Mouse (Mus musculus): ENCODE data around the gene Epha7. TPM values are rescaled to one million over a fixed set of nuclear protein-coding genes. Genes with fewer than 3 reads are reported as not detected.

Gene Epha7
- total and polyA plus RNA-seq, 3 experiments = not detected

DNA sequence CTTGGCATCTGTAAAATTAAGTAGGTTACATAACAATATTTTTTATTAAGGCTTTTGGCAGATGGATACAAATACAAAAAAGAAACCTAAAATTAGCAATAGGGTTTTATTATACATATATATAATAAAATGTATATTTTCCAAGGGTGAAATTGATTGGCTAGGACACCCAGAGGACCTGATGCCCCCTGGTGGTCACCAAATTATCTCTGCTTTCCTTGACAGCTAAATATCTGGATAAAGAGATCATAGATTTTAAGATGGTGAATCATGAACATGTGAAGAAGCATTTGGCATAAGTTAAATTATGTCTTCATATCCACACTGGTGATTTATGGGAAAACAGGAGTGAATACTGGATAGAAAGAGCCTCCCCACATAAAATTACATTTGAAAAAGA, 4.1 kb upstream of the Epha7 start:
- Histone ChIP-seq H3K79me2 (replicated peaks; ENCODE audit: control insufficient read depth, extremely low read depth, insufficient read depth, poor library complexity, severe bottlenecking) (no peaks in the 10 kb centered on the region), H3K4me3 (replicated peaks in 1 of 3; ENCODE audit: low read depth in 2 of 3, low read length in 2 of 3, poor library complexity in 1 of 3) (no peak overlapping the region), H3K9ac (ENCODE audit: insufficient read depth, low read depth) (no peak overlapping the region), H3K9me3 (replicated peaks; ENCODE audit: low read length) (peaks cover 29% of the 10 kb centered on the region), H3K4me1 (ENCODE audit: control insufficient read depth in 1 of 2, insufficient read depth in 2 of 2) (no peaks in the 10 kb centered on the region), H3K4me2 (ENCODE audit: insufficient read depth, low read depth, poor library complexity, severe bottlenecking) (no peak overlapping the region), H3K27me3 (replicated peaks) (no peaks in the 10 kb centered on the region), H3K27ac (ENCODE audit: insufficient read depth, low read depth) (no peak overlapping the region), H3K36me3 (replicated peaks in 1 of 2; ENCODE audit: control insufficient read depth in 1 of 2, insufficient read depth in 1 of 2, low read length in 1 of 2) (no peaks in the 10 kb centered on the region)
- dilution Hi-C loops (cut with MboI; ENCODE audit: extremely low pct_ligation_motif_present, extremely low pct_unique_long_range_greater_than_20kb, low sequenced_read_pairs) = no loop called here
- TF ChIP-seq GABPA (IDR thresholded peaks at IDR 0.05; ENCODE audit: insufficient replicate concordance, low read depth, low read length) = no peak
- no peak for TF ChIP-seq USF1 (IDR thresholded peaks at IDR 0.05; ENCODE audit: low read depth, low read length)
- no peak for TF ChIP-seq RCOR1 (conservative IDR thresholded peaks at IDR 0.05; ENCODE audit: low read depth, low read length)
- TF ChIP-seq EP300 (IDR thresholded peaks at IDR 0.05; ENCODE audit: low read length) = no peak
- TF ChIP-seq ELF1 (IDR thresholded peaks at IDR 0.05; ENCODE audit: low read depth, low read length) = no peak
- TF ChIP-seq ZNF384 (IDR thresholded peaks at IDR 0.05; ENCODE audit: low read depth, low read length) = no peak
- no peak for TF ChIP-seq SMC3 (IDR thresholded peaks at IDR 0.05; ENCODE audit: low read depth, low read length)
- no peak for TF ChIP-seq TCF12 (IDR thresholded peaks at IDR 0.05; ENCODE audit: low read depth, low read length)
- TF ChIP-seq NELFE (IDR thresholded peaks at IDR 0.05; ENCODE audit: low read depth, low read length) = no peak
- no peak for TF ChIP-seq ZMIZ1 (IDR thresholded peaks at IDR 0.05; ENCODE audit: low read depth, low read length)
- no peak for TF ChIP-seq ZC3H11A (IDR thresholded peaks at IDR 0.05; ENCODE audit: low read depth, low read length)
- no peak for TF ChIP-seq IRF4 (IDR thresholded peaks at IDR 0.05; ENCODE audit: low read depth, low read length)
- TF ChIP-seq MAFK (IDR thresholded peaks at IDR 0.05; ENCODE audit: insufficient replicate concordance, low read length) = no peak
- TF ChIP-seq POLR2AphosphoS2 (IDR thresholded peaks at IDR 0.05; ENCODE audit: low read depth, low read length) = no peak
- TF ChIP-seq MXI1 (IDR thresholded peaks at IDR 0.05; ENCODE audit: low read depth, low read length) = no peak
- no peak for TF ChIP-seq SIN3A (IDR thresholded peaks at IDR 0.05; ENCODE audit: low read length)
- no peak for TF ChIP-seq UBTF (IDR thresholded peaks at IDR 0.05; ENCODE audit: low read depth, low read length)
- TF ChIP-seq MAZ (IDR thresholded peaks at IDR 0.05; ENCODE audit: low read depth, low read length) = no peak
- no peak for TF ChIP-seq RAD21 (IDR thresholded peaks at IDR 0.05; ENCODE audit: low read depth, low read length)
- DNase-seq (ENCODE audit: extremely low read depth) = no peak
- in situ Hi-C loops (cut with MboI; ENCODE audit: low pct_ligation_motif_present, low pct_unique_long_range_greater_than_20kb, low sequenced_read_pairs) = no loop called here

DNA sequence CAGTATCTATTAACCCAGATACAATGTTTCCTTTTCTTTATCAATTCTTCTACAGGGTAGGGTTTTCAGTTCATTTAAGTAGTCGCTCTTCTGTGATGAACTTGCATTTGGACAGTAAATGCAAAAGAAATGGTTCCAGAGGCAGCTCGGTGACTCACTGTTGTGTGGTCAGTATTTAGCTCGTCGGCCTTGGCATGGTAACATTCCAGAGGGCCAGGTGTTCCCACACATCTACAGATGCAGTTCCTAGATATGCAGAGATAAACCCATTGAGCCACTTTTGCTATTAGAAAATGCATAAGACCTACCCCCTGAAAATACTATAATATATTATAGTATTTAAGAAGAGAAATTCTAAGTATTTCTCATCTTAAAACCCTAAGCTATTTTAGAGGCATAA, 3.2 kb upstream of the Epha7 start:
- dilution Hi-C loops (cut with MboI; ENCODE audit: extremely low pct_ligation_motif_present, extremely low pct_unique_long_range_greater_than_20kb, low sequenced_read_pairs) (no loop called here), in situ Hi-C loops (cut with MboI; ENCODE audit: low pct_ligation_motif_present, low pct_unique_long_range_greater_than_20kb, low sequenced_read_pairs) (no loop called here)
- Histone ChIP-seq H3K4me1 (ENCODE audit: control insufficient read depth in 1 of 2, insufficient read depth in 2 of 2) (no peaks in the 10 kb centered on the region), H3K4me2 (ENCODE audit: insufficient read depth, low read depth, poor library complexity, severe bottlenecking) (no peak overlapping the region), H3K9me3 (replicated peaks; ENCODE audit: low read length) (peaks cover 37% of the 10 kb centered on the region), H3K27me3 (replicated peaks) (no peaks in the 10 kb centered on the region), H3K79me2 (replicated peaks; ENCODE audit: control insufficient read depth, extremely low read depth, insufficient read depth, poor library complexity, severe bottlenecking) (no peaks in the 10 kb centered on the region), H3K27ac (ENCODE audit: insufficient read depth, low read depth) (no peak overlapping the region), H3K36me3 (replicated peaks in 1 of 2; ENCODE audit: control insufficient read depth in 1 of 2, insufficient read depth in 1 of 2, low read length in 1 of 2) (no peaks in the 10 kb centered on the region), H3K4me3 (replicated peaks in 1 of 3; ENCODE audit: low read depth in 2 of 3, low read length in 2 of 3, poor library complexity in 1 of 3) (no peak overlapping the region), H3K9ac (ENCODE audit: insufficient read depth, low read depth) (no peak overlapping the region)
- no peak for DNase-seq (ENCODE audit: extremely low read depth)
- no peak for TF ChIP-seq CHD1 (IDR thresholded peaks at IDR 0.05; ENCODE audit: low read depth, low read length)
- TF ChIP-seq MAZ (IDR thresholded peaks at IDR 0.05; ENCODE audit: low read depth, low read length) = no peak
- TF ChIP-seq TCF12 (IDR thresholded peaks at IDR 0.05; ENCODE audit: low read depth, low read length) = no peak
- TF ChIP-seq UBTF (IDR thresholded peaks at IDR 0.05; ENCODE audit: low read depth, low read length) = no peak
- no peak for TF ChIP-seq POLR2AphosphoS2 (IDR thresholded peaks at IDR 0.05; ENCODE audit: low read depth, low read length)
- no peak for TF ChIP-seq EP300 (IDR thresholded peaks at IDR 0.05; ENCODE audit: low read length)
- no peak for TF ChIP-seq NELFE (IDR thresholded peaks at IDR 0.05; ENCODE audit: low read depth, low read length)

All from CH12.LX (cell line).